Mouse (Mus musculus): ENCODE measurements around the gene Neu2. TPM values are rescaled to one million over a fixed set of nuclear protein-coding genes. Genes with fewer than 3 reads are reported as not detected.

Gene Neu2
- polyA plus RNA-seq, 1 experiment from 2014 or later: 2.2 TPM

GRCm38 (mm10) chr1:87603389-87603788 is 93.7 kb downstream of the Neu2 start:
- Histone ChIP-seq H3K27ac (replicated peaks) (no peak overlapping the region), H3K36me3 (ENCODE audit: control insufficient read depth, insufficient read depth, low read length) (no peaks in the 10 kb centered on the region), H3K9me3 (ENCODE audit: control insufficient read depth, low read length) (no peaks in the 10 kb centered on the region), H3K9ac (ENCODE audit: low read length) (no peak overlapping the region), H3K4me1 (replicated peaks; ENCODE audit: control insufficient read depth, insufficient read depth) (no peaks in the 10 kb centered on the region), H3K4me2 (replicated peaks; ENCODE audit: low read depth) (no peak overlapping the region), H3K4me3 (ENCODE audit: low read depth, low read length) (no peak overlapping the region), H3K27me3 (ENCODE audit: control insufficient read depth, insufficient read depth, low read length) (no peaks in the 10 kb centered on the region)
- DNase-seq (ENCODE audit: low spot score): no peak
- TF ChIP-seq EP300 (optimal IDR thresholded peaks at IDR 0.05): no peak
- TF ChIP-seq CTCF (IDR thresholded peaks at IDR 0.05; ENCODE audit: low read depth): no peak
- no peak for ATAC-seq (ENCODE audit: low FRiP score, low TSS enrichment)
- WGBS: 82% methylated on average over 5 of the region's 5 CpGs

GRCm38 (mm10) chr1:87605296-87605695 is 95.6 kb downstream of the Neu2 start:
- Histone ChIP-seq H3K4me3 (ENCODE audit: low read depth, low read length) (no peak overlapping the region), H3K27ac (replicated peaks) (no peak overlapping the region), H3K27me3 (ENCODE audit: control insufficient read depth, insufficient read depth, low read length) (no peaks in the 10 kb centered on the region), H3K9me3 (ENCODE audit: control insufficient read depth, low read length) (no peaks in the 10 kb centered on the region), H3K4me1 (replicated peaks; ENCODE audit: control insufficient read depth, insufficient read depth) (no peaks in the 10 kb centered on the region), H3K36me3 (ENCODE audit: control insufficient read depth, insufficient read depth, low read length) (no peaks in the 10 kb centered on the region), H3K9ac (ENCODE audit: low read length) (no peak overlapping the region), H3K4me2 (replicated peaks; ENCODE audit: low read depth) (no peak overlapping the region)
- TF ChIP-seq CTCF (IDR thresholded peaks at IDR 0.05; ENCODE audit: low read depth): no peak
- TF ChIP-seq EP300 (optimal IDR thresholded peaks at IDR 0.05): no peak
- DNase-seq (ENCODE audit: low spot score) (no peak), ATAC-seq (ENCODE audit: low FRiP score, low TSS enrichment) (no peak)
- 83% methylated on average over 2 of the region's 2 CpGs for WGBS

- DNase-seq (ENCODE audit: low spot score): peak; percentile 29
- no peak overlapping the region for H3K9ac ChIP-seq (ENCODE audit: low read length)
- H3K27me3 ChIP-seq (ENCODE audit: control insufficient read depth, insufficient read depth, low read length): no peaks in the 10 kb centered on the region
- ATAC-seq (ENCODE audit: low FRiP score, low TSS enrichment): no peak
- no peaks in the 10 kb centered on the region for H3K9me3 ChIP-seq (ENCODE audit: control insufficient read depth, low read length)
- H3K27ac ChIP-seq (replicated peaks): no peak overlapping the region
- H3K4me1 ChIP-seq (replicated peaks; ENCODE audit: control insufficient read depth, insufficient read depth): no peaks in the 10 kb centered on the region
- TF ChIP-seq CTCF (IDR thresholded peaks at IDR 0.05; ENCODE audit: low read depth) (no peak), EP300 (optimal IDR thresholded peaks at IDR 0.05) (no peak)
- WGBS: 70% methylated on average over 21 of the region's 21 CpGs
- H3K36me3 ChIP-seq (ENCODE audit: control insufficient read depth, insufficient read depth, low read length): no peaks in the 10 kb centered on the region
- H3K4me2 ChIP-seq (replicated peaks; ENCODE audit: low read depth): no peak overlapping the region
- no peak overlapping the region for H3K4me3 ChIP-seq (ENCODE audit: low read depth, low read length)
These were observed 97.8 kb downstream of the Neu2 start for GRCm38 (mm10) chr1:87607385-87608091.

GRCm38 (mm10) chr1:87608416-87609046 is 98.8 kb downstream of the Neu2 start:
- H3K4me1 ChIP-seq (replicated peaks; ENCODE audit: control insufficient read depth, insufficient read depth): no peaks in the 10 kb centered on the region
- TF ChIP-seq EP300 (optimal IDR thresholded peaks at IDR 0.05): no peak
- TF ChIP-seq CTCF (IDR thresholded peaks at IDR 0.05; ENCODE audit: low read depth): peak; percentile 83
- no peak overlapping the region for H3K27ac ChIP-seq (replicated peaks)
- no peaks in the 10 kb centered on the region for H3K9me3 ChIP-seq (ENCODE audit: control insufficient read depth, low read length)
- H3K4me2 ChIP-seq (replicated peaks; ENCODE audit: low read depth): no peak overlapping the region
- ATAC-seq (ENCODE audit: low FRiP score, low TSS enrichment) (0 out of 2 replicates have a peak, but pooled peaks have one; percentile 60), DNase-seq (ENCODE audit: low spot score) (peak; percentile 72)
- no peaks in the 10 kb centered on the region for H3K36me3 ChIP-seq (ENCODE audit: control insufficient read depth, insufficient read depth, low read length)
- WGBS: 38% methylated on average over 7 of the region's 7 CpGs
- H3K9ac ChIP-seq (ENCODE audit: low read length): no peak overlapping the region
- no peak overlapping the region for H3K4me3 ChIP-seq (ENCODE audit: low read depth, low read length)
- no peaks in the 10 kb centered on the region for H3K27me3 ChIP-seq (ENCODE audit: control insufficient read depth, insufficient read depth, low read length)

GRCm38 (mm10) chr1:87614576-87615295 is 105.0 kb downstream of the Neu2 start:
- Histone ChIP-seq H3K4me2 (replicated peaks; ENCODE audit: low read depth) (no peak overlapping the region), H3K4me3 (ENCODE audit: low read depth, low read length) (no peak overlapping the region), H3K9me3 (ENCODE audit: control insufficient read depth, low read length) (no peaks in the 10 kb centered on the region), H3K27me3 (ENCODE audit: control insufficient read depth, insufficient read depth, low read length) (no peaks in the 10 kb centered on the region), H3K4me1 (replicated peaks; ENCODE audit: control insufficient read depth, insufficient read depth) (no peaks in the 10 kb centered on the region), H3K36me3 (ENCODE audit: control insufficient read depth, insufficient read depth, low read length) (no peaks in the 10 kb centered on the region), H3K27ac (replicated peaks) (no peak overlapping the region), H3K9ac (ENCODE audit: low read length) (no peak overlapping the region)
- WGBS: 82% methylated on average over 2 of the region's 2 CpGs
- no peak for DNase-seq (ENCODE audit: low spot score)
- no peak for TF ChIP-seq EP300 (optimal IDR thresholded peaks at IDR 0.05)
- ATAC-seq (ENCODE audit: low FRiP score, low TSS enrichment): no peak

Measured in stomach, postnatal 0 days (tissue).